Mouse (Mus musculus) splenic B cell, adult 2 months (primary cell): ENCODE results near the gene Retreg1.

ENCODE experiments used
- DNase-seq: peaks from one replicate; pipeline ENCODE4 v3.0.0-alpha.2; 2011; ENCODE audit warnings: low read depth, low spot score
- H3K27me3 ChIP-seq: 2 replicates; pipeline ENCODE4 v1.6.1; 2012; ENCODE audit warnings: mild to moderate bottlenecking, low read length, moderate library complexity, mixed read lengths; ENCODE audit not compliant: control insufficient read depth, poor library complexity, insufficient read depth, severe bottlenecking
- H3K36me3 ChIP-seq: 2 replicates; pipeline ENCODE4 v1.6.1; 2012; ENCODE audit warnings: mild to moderate bottlenecking, low read length, moderate library complexity, mixed read lengths; ENCODE audit not compliant: control insufficient read depth, poor library complexity, insufficient read depth, severe bottlenecking

The Retreg1 gene

DNA sequence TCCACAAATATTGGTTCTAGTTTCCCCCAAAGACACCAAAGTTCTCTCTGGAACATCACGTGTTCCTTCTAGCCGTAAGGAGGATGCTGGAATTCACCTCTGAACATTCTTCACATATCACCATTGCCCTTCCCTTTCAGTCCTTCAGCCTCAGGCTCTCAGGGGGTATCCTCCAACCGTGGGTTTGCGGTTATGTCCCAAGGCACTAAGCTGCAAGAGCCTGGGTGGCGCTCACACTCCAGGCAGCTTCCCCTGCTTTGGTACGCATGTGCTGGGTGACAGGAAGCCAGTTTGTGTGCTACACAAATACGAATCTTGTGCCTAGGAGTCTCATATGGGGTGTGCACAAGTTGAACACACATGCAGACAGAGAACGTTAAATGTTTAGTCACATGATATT, 104.4 kb downstream of the Retreg1 start:
- H3K36me3 ChIP-seq: 0 out of 2 replicates have a peak, but pooled peaks cover 2% of the 10 kb centered on the region
- H3K27me3 ChIP-seq: no peaks in the 10 kb centered on the region
- no peak for DNase-seq

DNA sequence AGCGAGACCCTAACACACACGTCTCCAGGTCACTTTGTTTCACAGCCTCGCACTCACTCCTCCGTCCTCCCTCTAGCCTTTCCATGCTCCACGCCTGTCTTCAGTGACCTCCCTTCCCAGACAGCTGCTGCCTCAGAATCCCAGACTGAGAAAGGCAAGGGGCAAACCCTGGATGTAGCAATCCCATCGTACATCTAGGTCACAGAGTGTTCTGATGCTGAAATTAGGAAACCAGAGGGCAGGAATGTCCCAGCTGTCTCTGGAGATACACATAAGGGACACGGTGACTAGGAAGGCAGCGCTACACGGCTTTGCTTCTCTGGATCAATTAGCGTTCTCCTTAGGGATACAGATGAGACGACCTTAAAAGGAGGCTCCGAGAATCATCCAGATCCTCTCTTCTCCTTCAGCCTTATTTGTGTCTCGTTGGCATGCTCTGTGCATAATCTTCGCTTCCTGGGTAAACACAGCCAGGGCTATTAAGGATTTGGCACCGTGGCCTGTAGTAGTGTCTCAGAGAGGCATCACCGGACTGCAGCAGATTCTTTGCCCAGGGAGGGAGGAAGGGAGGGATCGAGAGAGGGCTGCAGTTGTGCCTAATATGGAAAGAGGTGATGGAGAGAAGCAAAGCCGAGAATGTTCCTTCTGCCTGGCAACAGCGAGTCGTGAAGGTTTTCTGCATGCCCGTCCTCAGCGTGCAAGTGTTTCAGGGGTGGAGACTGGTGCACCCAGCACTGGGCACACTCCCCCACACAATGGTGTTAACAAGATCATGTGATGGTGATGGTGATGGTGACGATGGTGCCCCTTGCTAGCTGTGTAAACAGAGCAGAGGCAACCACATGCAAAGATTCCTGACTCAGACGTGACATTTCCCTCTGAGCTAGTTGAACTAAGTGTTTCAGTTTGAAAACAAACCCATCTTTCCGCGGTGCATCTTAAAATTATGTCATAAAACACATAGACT, 105.6 kb downstream of the Retreg1 start:
- no peak for DNase-seq
- Histone ChIP-seq H3K36me3 (0 out of 2 replicates have a peak, but pooled peaks cover 2% of the 10 kb centered on the region), H3K27me3 (no peaks in the 10 kb centered on the region)

DNA sequence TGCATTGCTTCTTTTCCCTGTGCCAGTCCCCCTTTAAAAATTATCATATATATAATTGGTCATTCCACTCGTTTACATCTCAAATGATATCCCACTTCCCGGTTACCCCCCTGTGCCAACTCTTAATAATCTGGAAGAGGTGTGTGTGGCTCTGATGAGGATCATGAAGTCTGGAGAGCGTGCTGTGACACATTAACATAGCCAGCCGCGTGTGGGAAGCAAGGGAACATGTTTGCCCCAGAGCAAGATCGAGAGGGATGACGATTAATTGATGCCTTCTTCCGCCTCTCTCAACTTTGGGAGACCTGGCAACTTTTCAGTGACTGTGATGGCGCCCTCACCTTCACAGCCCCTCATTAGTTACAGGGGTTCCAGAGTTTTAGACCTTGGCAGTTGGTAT, 106.7 kb downstream of the Retreg1 start:
- Histone ChIP-seq H3K27me3 (no peaks in the 10 kb centered on the region), H3K36me3 (no peaks in the 10 kb centered on the region)
- DNase-seq: no peak

DNA sequence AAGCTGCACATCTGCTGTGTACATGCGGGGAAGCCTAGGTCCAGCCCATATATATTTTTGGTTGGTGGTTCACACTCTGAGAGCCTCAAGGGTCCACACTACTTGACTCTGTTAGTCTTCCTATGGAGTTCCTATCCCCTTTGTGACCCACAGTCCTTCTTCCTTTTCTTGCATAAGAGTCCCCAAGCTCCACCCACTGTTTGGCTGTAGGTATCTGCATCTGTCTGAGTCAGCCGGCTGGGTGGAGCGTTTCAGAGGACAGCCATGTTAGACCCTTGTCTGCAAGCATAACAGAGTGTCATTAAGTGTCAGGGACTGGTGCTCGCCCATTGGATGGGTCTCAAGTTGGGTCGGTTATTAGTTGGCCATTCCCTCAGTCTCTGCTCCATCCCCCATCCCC, 107.6 kb downstream of the Retreg1 start:
- Histone ChIP-seq H3K27me3 (no peaks in the 10 kb centered on the region), H3K36me3 (no peaks in the 10 kb centered on the region)
- no peak for DNase-seq

DNA sequence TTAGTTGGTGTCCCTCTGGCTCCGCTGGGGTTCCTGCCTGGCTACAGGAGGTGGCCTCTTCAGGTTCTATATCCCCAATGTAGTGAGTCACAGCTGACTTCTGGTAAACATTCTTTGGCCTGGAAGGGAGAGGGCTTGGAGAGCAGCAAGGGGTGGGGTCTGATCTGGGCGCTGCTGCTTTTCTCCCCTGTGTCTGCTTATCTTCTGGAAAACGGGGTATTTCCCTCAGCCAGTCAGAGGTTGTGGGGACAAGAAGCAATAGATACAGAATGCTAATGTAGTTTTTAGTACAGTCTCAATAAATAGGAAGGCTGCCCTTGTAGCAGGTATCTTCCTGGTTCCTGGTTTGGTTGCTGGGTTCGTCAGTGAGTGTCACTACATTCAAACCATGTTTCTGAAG, 108.1 kb downstream of the Retreg1 start:
- Histone ChIP-seq H3K27me3 (no peaks in the 10 kb centered on the region), H3K36me3 (no peaks in the 10 kb centered on the region)
- no peak for DNase-seq

DNA sequence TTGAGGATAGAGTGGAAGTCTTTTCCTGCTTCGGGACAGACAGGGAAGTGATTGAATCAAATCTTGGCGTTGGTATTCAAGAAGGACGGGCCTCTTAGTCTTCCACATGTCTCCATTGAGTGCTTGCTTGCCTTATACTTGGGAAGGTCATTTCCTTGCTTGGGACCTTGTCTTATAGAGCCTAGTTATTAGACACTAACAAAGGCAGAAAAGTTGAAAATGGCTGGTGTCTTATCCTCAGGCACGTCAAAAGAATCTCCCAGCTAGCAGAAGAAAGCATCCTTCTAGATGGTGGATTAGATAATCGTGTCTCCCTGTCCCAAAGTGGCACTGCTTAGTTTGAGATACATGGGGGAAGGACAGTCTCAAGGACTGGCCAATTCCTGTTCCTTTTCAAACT, 113.0 kb downstream of the Retreg1 start:
- Histone ChIP-seq H3K27me3 (no peaks in the 10 kb centered on the region), H3K36me3 (no peaks in the 10 kb centered on the region)
- no peak for DNase-seq

DNA sequence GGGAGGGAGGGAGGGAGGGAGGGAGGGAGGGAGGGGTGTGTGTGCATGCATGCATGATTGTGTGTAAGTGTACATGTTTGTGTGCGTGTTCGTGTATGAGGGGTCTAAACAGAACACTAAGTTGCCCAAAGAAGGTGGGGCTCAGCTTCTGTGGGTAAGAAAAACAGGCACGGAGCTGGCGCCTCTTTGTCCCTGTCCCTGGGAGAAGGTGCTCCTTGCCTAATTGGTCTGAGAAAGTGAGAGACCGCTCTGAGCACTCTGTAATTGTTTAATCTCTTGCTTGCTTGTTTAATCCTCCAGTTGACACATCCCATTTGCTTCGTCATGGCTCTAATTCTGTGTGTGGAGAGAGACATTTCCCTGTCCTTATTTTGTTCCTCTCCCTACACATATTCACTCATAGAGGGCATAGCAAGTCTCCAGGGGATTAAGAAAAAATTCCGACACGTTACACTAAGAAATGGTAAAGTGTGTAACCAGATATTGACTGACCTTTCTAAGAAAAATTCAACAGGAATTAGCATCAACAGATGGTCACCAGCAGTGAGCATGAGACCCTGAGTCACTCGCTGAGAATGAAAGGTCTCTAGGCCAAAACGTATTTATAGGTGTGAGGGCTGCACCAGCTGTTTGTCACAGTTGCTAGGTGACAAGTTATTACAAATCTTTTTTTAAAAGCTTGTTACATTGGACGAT, 113.6 kb downstream of the Retreg1 start:
- Histone ChIP-seq H3K27me3 (no peaks in the 10 kb centered on the region), H3K36me3 (no peaks in the 10 kb centered on the region)
- DNase-seq: no peak

DNA sequence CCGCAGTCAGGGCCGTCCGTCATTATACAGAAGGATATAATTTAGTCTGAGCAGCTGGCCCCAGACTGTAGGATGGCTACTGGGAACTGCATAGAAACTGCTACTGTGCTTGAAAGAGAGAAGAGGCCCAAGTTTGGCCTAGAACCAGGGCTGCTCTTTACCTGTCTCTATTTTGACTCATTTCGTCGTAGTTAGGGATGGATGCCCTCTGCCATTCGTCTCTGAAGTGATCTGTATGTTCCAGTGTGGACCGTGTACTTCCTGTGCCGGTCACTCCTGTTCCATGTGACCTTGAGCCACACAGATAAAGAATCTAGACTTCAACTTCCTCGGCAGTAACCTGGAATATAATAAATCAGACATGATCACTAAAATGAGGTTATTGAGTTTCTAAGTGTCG, 114.7 kb downstream of the Retreg1 start:
- H3K36me3 ChIP-seq: no peaks in the 10 kb centered on the region
- DNase-seq: no peak
- no peaks in the 10 kb centered on the region for H3K27me3 ChIP-seq

DNA sequence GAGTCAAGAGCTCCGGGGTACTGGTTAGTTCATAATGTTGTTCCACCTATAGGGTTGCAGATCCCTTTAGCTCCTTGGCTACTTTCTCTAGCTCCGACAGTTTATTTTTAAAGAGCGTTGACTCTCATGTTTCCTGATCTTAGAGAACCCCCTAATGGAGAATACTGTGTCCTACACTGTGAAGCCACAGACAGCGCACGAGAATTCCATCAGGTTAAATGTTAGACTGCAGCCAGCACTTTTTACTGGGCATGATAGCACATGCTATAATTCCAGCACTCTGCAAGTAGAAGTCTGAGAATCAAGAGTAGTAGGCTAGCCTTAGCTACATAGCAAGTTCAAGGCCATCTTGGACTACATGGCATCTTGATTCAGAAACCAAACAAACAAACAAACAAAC, 116.4 kb downstream of the Retreg1 start:
- H3K36me3 ChIP-seq: no peaks in the 10 kb centered on the region
- H3K27me3 ChIP-seq: no peaks in the 10 kb centered on the region
- DNase-seq: peak; percentile 47

DNA sequence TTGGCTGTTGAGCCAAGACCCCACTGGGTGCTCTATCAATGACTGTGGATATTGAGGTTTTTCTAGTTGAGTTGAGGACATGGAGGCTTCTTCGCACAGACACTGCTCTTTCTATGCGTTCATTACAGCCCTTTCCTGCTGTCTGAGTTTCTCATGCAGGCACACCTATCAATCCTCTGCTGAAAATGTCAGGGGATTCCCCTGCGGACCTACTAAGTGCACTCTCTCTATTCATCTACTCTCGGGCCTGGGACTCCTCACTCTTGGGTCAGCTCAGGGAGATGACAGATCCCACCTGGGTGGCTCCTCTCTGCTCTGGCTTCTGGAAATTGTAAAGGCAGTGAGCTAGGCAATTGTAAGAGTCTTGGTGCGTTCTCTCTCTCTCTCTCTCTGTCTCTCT, 117.3 kb downstream of the Retreg1 start:
- DNase-seq: no peak
- Histone ChIP-seq H3K27me3 (no peaks in the 10 kb centered on the region), H3K36me3 (peaks cover 2% of the 10 kb centered on the region; the same call in 1 of the 2 replicates)

DNA sequence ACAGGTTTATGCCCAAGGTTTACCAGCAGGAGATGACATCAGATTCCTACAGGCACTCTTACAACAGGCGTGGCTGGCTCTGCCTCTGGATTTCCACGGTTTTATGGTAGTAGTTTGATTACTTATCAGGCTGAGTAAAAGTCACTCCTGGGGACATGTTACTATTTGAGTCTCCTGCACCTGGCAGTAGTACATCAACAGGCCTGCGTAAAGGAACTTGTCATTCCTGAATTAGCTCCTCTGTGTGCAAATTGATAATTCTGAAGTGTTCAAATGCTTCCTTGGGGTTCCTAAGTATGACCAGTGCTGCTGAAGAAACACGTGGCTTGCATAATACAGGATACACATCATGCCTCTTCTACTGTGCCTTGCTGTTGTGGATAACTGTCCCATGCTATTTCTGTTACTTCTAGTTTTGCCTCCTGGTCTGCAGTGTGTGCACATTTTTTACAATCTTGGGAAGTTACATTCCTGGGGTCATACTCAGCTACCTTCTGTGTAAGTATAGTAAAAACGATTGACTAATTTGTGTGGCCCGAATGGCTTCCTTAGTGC, 123.3 kb downstream of the Retreg1 start:
- Histone ChIP-seq H3K27me3 (no peaks in the 10 kb centered on the region), H3K36me3 (peaks cover 15% of the 10 kb centered on the region; the same call in 1 of the 2 replicates)
- DNase-seq: no peak

DNA sequence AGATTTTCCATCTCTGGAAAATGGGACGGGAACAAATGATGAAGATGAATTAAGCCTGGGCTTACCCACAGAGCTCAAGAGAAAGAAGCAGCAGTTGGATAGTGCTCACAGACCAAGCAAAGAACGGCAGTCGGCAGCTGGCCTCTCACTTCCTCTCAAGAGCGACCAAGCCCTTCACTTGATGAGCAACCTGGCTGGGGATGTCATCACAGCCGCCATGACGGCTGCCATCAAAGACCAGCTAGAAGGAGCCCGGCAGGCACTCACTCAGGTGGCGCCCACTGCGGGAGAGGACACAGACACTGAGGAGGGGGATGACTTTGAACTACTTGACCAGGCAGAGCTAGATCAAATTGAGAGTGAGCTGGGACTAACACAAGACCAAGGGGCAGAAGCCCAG, 128.6 kb downstream of the Retreg1 start:
- no peak for DNase-seq
- Histone ChIP-seq H3K36me3 (peaks cover 20% of the 10 kb centered on the region), H3K27me3 (no peaks in the 10 kb centered on the region)

DNA sequence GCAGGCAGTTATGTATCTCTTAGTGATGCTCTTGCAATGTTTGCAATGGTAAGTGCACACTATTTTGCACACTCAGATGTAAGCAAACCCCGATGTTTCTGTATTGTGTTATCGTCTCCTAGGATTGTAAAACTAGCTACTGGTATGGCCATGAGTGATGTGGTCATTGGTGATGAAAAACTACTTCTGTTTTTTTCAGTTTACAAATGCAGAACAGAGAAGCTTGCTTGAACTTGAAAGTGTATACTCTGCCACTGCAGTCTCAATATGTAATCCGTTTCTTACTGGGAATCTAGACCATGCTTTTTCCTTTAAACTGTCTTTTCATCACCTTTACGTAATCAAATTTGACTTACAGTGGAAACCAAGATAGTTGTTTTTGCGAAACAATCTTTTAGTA, 129.8 kb downstream of the Retreg1 start:
- Histone ChIP-seq H3K27me3 (no peaks in the 10 kb centered on the region), H3K36me3 (peaks cover 19% of the 10 kb centered on the region)
- DNase-seq: no peak

DNA sequence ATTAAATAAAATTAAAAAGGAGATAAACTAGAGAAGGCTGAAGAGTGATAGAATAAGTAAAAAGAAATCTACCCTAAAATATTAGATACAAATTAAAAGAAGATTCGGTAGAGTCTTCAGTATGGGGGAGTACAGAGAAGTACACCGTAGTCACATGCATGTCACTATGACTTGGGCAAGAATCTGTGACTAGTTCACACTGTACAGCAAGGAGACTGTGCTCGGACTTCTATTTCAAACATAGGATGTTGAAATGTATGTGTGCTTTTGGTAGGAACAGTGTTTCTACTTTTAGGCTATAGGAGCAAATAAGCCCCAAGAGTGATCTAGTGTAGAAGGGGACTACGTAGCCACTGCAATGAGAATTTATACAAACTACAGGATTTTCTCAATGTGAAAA, 131.4 kb downstream of the Retreg1 start:
- no peak for DNase-seq
- Histone ChIP-seq H3K36me3 (peaks cover 12% of the 10 kb centered on the region), H3K27me3 (no peaks in the 10 kb centered on the region)

DNA sequence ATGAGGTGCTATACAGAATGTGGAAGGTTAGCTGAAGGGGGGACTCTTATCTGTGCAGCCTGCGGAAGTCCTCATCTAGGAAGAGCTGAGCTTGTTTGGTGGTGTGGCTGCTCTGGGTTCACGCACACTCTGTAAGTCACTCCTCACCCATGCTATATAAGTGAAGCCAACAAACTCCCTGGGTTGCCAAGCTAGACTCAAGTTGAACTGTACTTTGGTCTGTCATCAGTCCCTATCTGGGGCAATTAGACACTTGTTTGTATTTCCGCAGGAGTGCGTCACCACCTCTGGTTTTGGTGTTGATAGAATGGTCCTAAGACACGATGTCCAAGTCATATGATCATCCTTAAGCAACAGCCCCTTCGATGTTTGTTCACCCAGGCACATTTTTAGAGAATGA, 132.8 kb downstream of the Retreg1 start:
- Histone ChIP-seq H3K36me3 (peaks cover 8% of the 10 kb centered on the region), H3K27me3 (no peaks in the 10 kb centered on the region)
- no peak for DNase-seq
